Mouse (Mus musculus): Measurements from ENCODE around the gene Ccnk.

Gene Ccnk

DNA sequence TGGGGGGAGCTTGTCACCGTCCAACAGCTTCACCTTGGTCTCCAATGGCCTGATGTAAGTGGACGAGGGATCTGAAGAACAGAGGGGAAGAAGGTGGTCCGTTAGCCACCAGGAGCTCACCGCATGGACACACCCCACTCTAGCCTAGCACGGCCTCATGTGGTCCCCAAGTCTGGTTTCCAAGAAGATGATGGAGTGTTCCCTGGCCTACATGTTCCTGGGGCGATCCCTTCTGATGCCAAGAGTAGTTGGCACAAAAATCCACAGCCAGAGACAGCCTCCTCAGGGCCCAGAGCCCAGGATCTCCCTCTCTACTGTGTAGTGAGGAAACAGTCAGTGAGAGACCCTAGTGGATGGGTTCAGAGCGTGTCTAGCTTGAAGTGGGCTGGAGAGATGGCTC lies 42.3 kb downstream of the Ccnk start:
- DNase-seq (ENCODE audit: low spot score in 2 of 2) = no peak

DNA sequence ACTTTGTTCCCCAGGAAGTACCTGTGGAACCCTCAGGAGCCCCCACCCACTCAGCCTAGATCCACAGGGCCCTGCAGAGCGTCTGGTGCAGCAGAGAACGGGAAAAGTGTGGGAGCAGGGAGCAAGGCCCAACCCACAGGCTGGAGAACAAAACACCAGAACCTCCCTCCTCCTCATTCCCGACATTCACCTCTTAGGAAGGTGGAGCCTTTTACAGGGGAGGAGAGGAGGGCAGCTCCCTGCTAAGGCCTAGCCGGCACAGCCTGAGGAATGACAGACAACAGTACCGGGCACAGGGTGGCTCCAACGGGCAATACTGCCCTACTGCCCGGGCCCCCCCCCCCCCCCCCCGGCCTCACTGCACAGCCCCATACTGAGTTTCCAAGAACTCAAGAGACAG lies 44.0 kb downstream of the Ccnk start:
- DNase-seq (ENCODE audit: low spot score in 2 of 2) = no peak

DNA sequence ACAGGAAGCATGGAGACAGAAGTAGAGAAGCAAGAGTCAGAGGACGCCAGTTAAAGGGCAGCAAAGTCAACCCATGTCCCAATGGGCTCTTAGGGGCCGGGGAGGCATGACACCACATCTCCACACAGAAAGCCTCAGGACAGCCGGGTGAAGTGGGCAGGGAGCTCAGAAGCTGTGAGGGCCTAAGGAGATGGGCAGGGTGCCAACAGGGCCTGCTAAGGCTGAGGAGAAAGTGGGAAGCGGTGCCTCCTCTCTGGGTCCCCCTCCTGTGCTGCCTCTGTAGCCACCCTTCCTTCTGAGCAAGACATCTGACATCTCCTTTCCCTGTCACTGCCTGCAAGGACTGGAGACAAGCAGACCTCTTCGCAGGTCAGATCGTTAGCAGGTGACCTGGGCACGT lies 46.4 kb downstream of the Ccnk start:
- DNase-seq (ENCODE audit: low spot score in 2 of 2) = no peak

DNA sequence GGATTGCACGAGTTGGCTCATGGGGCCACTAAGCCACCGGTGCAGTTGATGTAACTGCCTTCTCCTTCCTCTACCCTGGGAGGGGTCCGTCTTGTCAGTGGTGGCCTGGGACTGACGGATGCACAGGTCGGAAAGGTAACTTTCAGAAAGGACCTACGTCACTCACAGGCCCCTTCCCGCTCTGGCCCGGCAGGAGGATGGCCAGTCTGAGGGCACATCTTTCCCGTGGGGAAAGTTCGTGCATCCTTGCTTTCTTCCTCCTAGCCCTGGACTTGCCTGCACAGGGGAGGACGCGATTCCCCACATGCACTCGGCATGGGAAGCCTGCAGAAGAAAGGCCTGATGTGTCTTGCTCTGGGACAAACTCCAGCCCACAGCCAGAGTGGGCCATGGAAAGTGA lies 46.8 kb downstream of the Ccnk start:
- no peak for DNase-seq (ENCODE audit: low spot score in 2 of 2)

DNA sequence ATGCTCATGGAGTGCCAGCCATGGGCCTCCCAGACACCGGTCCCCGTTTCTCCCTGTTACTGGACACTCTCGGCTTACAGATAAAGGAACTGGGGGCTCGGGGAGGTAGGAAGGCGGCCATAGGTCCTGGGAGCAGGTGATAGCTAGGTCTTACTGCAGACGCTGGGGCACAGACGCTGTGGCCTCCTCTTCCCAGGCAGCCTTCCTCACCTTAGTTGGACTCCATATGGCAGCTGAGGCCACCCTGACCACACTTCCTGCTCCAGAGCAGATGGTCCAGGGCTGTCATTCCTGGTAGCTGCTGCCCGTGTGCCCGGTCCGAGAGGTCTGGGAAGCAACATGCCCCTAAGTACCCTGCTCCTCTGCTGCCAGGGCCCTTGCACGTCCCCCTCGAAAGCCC lies 47.6 kb downstream of the Ccnk start:
- DNase-seq (ENCODE audit: low spot score in 2 of 2) = no peak

DNA sequence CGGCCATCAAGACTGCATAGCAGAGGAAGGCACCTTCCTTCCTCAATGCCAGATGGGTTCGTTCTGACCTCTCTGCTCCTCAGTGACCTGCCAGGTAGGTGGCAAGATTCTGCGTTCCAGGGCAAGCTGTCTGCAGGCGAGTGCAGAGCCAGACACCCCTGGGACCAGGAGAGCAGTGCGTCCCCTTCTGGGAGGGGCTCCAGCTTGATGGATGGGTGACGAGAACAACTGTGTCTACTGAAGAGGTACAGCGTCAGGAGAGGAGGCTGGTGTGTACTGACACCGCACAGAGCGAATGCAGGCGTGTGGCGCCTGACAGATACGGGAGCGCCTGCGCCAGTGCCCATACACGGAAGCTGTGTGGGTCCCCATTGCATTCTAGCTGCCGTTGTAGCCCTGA lies 48.1 kb downstream of the Ccnk start:
- DNase-seq (ENCODE audit: low spot score in 2 of 2) = no peak

DNA sequence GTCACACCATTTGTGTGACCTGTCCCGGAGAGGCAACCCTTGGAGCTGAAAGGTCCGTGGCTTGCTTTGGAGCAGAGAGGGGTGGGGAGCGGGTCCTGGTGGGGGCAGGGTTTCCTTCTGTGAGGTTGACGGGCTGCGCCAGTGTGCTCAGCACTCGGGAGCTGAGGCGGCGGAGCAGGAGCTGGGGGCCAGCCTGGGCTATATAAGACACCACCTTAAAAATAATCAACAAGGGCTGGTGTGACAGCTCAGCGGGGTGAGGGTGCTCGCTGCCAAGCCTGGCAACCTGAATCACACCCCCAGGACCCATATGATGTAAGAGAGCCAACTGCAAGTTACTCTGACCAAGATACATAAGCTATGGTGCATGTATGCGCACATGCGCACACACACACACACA lies 50.7 kb downstream of the Ccnk start:
- no peak for DNase-seq (ENCODE audit: low spot score in 2 of 2)

DNA sequence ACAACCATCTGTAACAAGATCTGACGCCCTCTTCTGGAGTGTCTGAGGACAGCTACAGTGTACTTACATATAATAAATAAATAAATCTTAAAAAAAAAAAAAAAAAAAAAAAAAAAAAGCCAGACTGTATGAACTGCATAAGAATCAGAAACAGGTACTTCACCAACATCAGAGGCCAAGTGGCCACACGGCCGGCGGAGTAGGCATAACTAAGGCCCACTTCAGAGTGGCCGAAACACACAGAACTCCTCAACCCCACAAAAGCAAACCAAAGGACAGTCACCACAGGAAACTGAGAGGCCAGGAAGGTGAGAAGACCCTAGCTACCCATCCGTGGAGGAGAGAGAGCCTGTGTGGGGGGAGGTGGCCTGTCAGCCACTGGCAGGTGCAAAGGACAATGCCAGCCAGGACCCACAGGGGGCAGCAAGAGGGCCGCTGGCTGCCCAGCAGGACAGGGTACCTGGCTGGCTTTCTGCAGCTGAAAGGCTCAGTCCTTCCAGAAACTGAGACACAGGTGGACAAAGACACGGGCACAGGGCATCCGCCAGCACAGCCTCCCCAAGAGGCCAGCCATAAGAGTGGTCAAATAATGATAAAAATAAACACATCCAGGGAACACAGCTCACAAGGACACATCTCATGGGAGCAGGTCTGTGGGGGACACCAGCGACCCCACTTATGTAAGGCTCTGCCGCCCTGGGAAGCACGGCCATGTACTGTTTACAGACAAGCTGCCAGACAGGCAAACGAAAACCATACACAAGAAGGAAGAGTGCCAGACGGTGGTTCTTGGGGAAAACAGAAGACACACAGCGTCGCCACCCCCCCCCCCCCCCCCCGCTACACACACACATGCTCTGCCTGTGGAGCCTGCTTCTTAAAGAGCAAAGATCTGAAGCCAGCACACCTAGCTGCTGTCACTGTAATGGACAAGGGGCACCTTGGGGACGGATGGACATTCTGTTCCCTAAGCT lies 51.7 kb downstream of the Ccnk start:
- no peak for DNase-seq (ENCODE audit: low spot score in 2 of 2)

DNA sequence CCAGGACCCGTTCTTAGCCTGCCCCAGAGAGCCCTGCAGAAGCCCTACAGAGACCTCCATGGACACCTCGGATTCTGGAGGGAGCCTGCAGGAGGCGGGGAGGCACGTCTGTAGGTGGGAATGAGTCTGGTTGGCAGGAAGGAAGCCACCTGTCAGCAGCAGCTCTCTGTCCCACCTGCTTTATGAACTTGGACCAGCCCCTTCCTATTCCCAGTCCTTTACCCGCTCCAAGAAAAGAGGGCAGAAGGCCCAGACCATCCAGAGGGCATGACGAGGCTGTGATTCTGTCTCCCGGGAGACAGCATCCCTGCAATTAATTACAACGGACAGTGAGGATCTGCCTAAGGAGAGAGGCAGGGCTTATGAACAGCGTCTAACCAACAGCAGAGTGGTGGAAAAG lies 52.5 kb downstream of the Ccnk start:
- no peak for DNase-seq (ENCODE audit: low spot score in 2 of 2)

DNA sequence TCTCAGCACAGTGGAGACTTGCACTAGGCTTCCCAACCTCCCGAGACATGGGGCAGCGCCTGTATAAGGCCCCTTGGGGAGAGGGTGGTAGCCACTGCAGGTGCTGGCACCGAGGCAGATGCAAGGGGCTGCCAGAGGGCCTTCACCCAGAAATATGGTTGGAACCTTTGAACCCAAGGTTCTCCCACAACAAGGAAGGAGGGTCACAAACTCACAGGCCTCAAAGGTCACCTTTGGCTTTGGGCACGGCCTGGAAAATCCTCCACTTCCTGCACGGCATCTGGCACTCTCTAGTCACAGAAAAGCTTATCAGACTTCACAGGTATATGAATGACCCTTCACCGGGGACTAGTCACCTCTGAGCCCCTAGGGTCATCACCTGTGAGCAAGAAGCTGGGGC lies 54.4 kb downstream of the Ccnk start:
- no peak for DNase-seq (ENCODE audit: low spot score in 2 of 2)

DNA sequence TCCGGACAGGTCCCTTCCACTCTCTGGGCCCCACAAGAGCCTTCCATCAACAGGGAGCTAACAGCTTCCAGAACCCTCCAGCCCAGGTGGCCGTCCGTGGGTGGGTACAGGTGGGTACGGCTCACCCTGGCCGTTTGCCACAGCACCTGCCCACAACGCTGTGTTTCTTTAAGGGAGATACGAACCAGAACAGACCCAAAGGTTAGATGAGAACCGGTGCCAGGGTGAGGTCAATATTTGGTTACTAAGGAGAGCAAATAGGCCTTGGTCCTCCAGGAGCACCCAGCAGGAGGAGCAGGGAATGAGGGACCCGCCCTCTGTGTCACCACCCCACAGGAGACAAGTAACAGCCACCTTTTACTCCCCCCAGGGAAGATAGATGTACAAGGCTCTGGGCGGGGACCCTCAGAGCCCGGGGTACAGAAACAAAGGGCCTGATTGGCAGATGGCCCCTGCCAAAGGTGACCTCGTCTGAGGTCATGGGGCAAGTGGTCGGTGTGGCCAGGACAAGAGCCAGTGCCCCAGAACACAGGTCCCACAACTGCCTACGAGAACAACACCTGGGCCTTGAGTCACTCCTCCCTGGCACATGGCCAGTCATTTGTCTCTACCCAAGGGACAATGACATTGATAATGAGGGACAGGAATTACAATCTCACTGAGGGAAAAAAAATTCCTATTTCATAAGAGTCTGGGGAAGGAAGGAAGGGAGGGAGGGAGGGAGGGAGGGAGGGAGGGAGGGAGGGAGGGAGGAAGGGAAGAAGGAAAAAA lies 55.6 kb downstream of the Ccnk start:
- no peak for DNase-seq (ENCODE audit: low spot score in 2 of 2)

DNA sequence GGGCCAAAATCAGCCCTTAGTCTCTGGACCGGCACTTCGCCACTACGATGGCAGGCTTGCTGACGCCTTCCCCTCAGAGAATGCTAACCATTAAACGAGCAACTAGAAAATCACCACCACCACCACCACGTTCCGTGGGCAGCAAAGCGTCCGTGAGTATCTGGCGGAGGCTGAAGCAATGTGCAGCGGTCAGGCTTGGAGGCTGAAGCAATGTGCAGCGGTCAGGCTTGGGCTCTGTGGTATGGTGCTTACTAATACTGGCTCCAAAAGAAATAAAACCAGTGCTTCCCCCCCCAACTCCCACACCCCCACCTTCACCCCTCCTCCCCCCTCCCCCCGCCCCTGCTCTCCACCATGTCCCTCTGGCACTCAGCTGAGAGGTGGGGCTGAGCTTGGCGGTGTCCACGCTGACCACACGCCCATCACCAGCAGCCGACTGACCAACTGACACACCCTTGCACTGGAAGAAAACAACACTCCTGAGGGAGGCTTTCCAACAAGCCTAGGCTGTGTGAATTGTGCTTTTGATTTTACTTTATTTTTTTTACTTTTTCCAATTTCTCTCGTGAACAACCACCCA lies 56.7 kb downstream of the Ccnk start:
- no peak for DNase-seq (ENCODE audit: low spot score in 2 of 2)

DNA sequence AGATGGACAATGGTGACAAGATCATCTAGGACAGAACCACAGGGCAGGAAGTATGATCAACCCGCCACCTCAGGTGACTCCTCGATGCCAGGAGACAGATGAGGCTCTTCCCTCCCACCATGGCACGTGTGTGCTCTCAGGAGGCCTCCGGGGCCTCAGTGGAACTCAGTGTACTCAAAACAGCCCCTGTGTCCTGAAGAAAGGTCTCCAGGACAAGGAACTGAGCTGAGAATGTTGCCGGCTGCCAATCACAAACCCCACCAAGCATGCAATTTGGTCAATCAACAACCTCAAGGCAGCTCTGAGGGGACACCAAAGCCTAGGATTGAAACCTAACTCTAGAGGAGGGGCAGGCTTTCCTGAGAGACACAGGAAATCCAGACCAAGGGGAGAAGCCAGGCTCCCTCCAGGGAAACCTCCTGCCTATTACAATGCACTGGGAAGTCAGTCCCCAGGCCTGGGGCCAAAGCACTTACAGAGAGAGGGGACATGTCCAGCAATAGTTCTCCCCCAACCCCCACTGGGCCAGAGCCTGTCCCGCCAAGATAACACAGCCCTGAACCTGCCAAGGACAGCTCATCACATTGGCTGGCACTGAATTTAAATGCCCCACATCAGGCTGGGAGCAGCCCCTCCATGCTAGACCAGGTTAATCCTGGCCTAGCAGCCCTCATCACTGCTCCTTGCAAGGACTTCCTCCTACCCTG lies 58.1 kb downstream of the Ccnk start:
- DNase-seq (ENCODE audit: low spot score in 2 of 2) = no peak

DNA sequence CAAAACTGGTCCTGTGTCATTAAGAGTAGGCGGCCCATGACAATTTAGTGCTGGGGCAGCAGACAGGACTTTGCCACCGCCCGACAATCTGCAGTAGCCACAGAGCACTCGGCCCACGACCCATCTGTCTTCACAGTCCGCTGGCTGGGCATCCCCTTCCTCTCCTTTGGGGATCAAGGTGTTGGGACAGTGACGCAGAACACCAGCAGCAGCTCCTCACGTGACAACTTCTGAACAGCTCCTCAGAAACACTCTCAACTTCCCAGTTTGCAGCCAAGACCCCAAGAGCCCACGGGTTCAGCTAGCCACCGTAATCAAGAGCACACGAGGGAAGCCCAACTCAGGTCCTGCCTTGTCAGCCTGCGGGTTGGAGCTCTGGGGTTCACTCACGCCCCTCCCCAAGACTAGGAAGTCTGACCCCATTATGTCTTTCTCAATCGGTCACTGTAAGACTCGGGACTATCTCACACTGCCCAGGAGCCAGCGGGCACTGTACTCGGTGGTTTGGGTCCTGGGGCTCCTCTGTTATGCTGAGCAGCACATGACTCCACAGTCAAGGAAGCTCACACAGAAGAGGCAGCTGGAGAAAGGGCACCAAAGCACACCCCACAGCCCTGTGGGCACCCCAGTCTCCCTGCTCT lies 59.1 kb downstream of the Ccnk start:
- DNase-seq (ENCODE audit: low spot score in 2 of 2) = no peak

DNA sequence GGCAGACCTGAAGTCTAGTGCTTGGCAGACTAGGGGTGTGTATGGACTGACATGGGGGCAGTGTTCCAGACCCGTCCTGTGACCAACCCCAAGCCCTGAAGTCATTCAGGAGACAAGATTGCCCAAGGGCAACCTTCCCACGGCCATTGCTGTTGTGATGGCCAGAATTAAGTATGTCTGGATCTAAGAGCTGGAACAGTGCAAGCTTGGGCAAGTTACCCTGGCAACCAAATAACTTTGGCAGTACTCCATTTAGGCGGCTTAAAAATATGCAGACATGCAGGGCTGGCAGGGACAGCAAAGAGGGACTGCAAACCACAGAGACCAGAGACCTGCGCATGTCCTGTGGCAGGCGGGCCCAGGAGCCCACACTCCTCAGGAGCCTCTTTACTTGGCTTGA lies 60.1 kb downstream of the Ccnk start:
- DNase-seq (ENCODE audit: low spot score in 2 of 2) = no peak

DNA sequence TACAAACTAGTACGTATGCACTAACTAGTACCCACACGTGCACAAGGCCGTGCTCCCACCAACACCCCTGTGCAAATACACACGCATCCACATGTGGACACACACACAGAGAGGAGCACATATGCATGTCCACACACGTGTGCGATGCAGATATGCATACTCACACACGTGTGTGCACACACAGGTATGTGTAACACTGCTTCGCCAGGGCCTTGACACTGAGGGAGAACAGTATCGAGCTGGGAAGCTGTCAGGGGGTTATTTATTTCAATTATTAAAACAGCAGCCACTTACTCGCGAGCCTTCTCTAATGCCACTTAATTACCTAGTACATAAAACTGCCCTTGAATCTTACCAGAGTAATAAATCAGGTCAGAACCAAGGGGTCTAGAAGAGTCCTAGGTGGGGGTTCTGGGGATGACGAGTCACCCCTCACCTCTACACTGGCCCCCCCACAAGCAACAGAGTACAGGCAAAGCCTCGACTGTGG lies 61.1 kb downstream of the Ccnk start:
- DNase-seq (ENCODE audit: low spot score in 2 of 2) = no peak

DNA sequence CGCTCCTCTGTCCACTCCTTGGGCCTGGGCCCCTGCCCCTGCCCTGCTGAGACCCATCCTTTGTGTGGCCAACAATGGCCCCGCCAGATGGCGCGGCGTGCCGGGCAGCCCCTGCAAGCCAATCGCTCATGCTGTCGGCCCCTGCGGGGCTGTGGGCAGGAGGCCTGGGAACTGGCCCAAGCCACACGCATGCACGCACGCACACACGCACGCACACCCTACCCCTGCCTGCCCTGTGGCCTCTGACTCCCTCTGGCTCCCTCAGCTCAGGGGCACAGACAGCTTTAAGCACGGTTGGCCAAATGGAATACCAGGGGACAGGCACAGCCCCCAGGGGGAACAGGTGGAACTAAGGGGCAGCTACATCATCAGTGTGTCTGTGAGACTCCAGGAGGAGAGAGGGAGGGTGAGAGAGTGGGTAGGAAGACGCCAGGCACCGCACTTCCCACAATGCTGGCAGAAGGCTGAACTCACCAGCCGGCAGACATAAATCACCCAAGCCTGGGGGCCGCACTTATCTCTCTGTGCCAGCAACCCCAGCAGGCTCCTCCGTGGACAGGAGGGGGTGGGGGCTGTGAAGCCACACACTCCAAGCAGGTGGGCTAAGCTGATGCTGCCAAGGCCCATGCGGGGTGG lies 61.7 kb downstream of the Ccnk start:
- DNase-seq (ENCODE audit: low spot score in 2 of 2) = no peak

DNA sequence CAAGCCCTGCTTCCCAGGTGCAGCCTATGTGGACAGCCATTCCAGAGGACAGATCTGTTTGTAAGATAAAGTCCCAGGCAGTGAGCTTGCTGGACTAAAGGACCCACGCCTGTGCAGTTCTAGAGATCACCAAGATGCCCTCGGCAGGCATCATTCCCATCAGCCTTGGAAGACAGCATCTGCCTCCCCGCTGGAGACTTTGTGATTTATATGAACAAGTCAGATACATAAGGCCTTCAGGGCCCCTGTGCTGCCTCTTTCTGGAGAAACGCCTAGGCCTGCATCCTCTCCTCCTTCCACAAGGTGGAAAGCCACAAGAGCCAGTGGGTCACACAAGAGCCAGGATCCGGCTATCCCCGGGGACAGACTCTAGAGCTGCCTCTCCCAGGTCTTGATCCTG lies 62.2 kb downstream of the Ccnk start:
- DNase-seq (ENCODE audit: low spot score in 2 of 2) = no peak

DNA sequence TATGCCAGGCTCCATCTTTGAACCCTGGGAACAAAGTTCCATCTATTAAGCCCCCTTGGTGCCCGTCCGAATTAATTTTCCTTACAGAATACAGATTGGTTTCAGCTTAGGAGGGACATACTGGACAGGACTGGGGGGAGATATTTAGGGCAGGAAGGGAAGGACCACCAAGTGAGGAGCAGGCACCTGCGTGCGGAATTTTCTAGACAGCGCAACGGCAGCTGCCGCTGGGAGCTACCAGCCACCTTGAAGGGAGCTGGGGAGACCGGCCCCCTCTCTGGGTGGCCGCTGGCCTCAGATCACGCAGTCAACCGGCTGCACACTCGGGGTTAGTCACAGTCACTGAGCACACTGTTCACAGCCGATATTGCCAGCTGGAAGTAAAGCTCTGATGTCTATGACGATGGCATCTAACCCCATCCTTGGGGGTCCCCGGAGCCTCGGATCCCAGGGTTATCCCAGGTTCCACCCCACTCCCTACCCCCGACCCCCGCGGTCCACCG lies 62.9 kb downstream of the Ccnk start:
- no peak for DNase-seq (ENCODE audit: low spot score in 2 of 2)

DNA sequence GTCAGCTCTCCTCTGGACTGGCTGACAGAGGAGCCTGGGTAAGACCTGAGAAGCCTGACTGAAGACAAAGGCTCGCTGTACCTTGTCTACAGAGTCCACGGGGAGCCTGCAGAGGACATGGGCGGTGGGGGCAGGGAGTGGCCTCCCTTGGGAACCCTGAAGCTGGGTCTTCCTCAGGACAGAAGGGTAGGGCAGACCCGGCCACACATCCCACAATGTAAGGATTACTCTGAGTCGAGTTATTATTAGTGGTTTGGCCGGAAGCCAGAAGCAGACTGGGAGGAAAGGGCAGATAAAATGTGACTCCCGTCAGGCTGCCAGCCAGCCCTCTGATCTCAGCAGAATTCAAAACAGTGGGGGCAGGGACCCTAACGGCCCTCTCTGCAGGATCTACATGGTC lies 65.4 kb downstream of the Ccnk start:
- no peak for DNase-seq (ENCODE audit: low spot score in 2 of 2)

DNA sequence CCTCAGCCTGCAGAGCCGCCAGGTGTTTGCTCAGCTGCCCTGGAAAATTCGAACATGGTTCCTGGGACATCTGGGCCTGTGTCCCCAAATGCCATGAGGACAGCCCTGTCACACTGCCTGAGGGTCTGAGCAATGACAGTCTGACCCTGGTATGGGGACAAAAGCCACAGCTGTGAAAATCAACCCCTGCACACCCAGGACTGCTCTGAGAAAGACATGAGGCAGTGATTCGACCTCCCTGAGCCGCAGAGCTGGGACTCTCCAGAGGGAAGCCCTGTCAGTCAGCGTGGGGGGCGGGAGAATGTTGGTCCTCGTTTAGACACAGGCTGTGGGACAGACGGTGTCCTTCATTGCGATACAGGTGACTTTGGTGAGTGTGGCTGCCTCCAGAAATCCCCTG lies 66.2 kb downstream of the Ccnk start:
- no peak for DNase-seq (ENCODE audit: low spot score in 2 of 2)
